Mouse (Mus musculus) hindbrain, postnatal 0 days (tissue): ENCODE results near the gene Evi5l. TPM values are rescaled to one million over a fixed set of nuclear protein-coding genes. Genes with fewer than 3 reads are reported as not detected.

Experiments
- ATAC-seq: fragments of 200-750 bp; cut with Nextera tagmentation; 2 replicates; pipeline ENCODE4 v1.8.0; 2017; ENCODE audit warnings: mild to moderate bottlenecking, moderate TSS enrichment, moderate library complexity
- DNase-seq: peaks from one replicate; pipeline ENCODE4 v3.0.0-alpha.2; 2015; ENCODE audit warnings: low spot score
- H3K27ac ChIP-seq: fragments of 300-500 bp; sonication (generic); 2 replicates; pipeline ENCODE4 v1.5.1; 2014; ENCODE audit warnings: mild to moderate bottlenecking
- H3K27me3 ChIP-seq: fragments of 300-500 bp; sonication (generic); 2 replicates; pipeline ENCODE4 v1.6.1; 2014; ENCODE audit warnings: low read length, mixed read lengths; ENCODE audit not compliant: insufficient read depth
- H3K36me3 ChIP-seq: fragments of 300-500 bp; sonication (generic); 2 replicates; pipeline ENCODE4 v1.6.1; 2014; ENCODE audit warnings: low read length, mixed read lengths; ENCODE audit not compliant: insufficient read depth
- H3K4me1 ChIP-seq: fragments of 300-500 bp; sonication (generic); 2 replicates; pipeline ENCODE4 v1.6.1; 2014; ENCODE audit warnings: antibody characterized with exemption, low read length, mixed read lengths; ENCODE audit not compliant: insufficient read depth
- H3K4me2 ChIP-seq: fragments of 300-500 bp; sonication (generic); 2 replicates; pipeline ENCODE4 v1.6.1; 2014; ENCODE audit warnings: low read depth, mild to moderate bottlenecking, low read length, moderate library complexity, mixed read lengths
- H3K4me3 ChIP-seq: fragments of 300-500 bp; sonication (generic); 2 replicates; pipeline ENCODE4 v1.5.1; 2014; ENCODE audit warnings: low read length
- H3K9ac ChIP-seq: fragments of 300-500 bp; sonication (generic); replicated peaks from 2 replicates; pipeline ENCODE4 v1.6.1; 2014; ENCODE audit warnings: mild to moderate bottlenecking, low read length, moderate library complexity, mixed read lengths
- H3K9me3 ChIP-seq: fragments of 300-500 bp; sonication (generic); 2 replicates; pipeline ENCODE4 v1.6.1; 2016; ENCODE audit warnings: low read length, mixed read lengths
- CTCF ChIP-seq: IDR thresholded peaks from 2 replicates; pipeline ENCODE4 v1.5.1; 2016; ENCODE audit warnings: antibody characterized with exemption, control low read depth, low read depth
- WGBS: fragments of 180-500 bp; shearing (Covaris S2); extraction: QIAGEN DNeasy Blood & Tissue Kit; methylation state at CpG from one replicate; pipeline ENCODE4 v1.1.7; 2014; 5-methylcytosine and 5-hydroxymethylcytosine counted together
- polyA plus RNA-seq: library from polyadenylated mRNA; unstranded; fragments of >200 nt; fragmentation: Nextera tagmentation; extraction: Ambion mirVana; gene quantifications from 2 replicates; pipeline ENCODE4 v1.2.1, GENCODE M21; 2015
- total RNA-seq: library from RNA; depleted of rRNA; stranded (reverse); fragments of >200 nt; gene quantifications from 2 replicates; pipeline ENCODE4 v1.2.3, GENCODE M21; 2014

Gene Evi5l
- total and polyA plus RNA-seq, 2 experiments from 2014 or later, result 98.3 to 229 TPM

DNA sequence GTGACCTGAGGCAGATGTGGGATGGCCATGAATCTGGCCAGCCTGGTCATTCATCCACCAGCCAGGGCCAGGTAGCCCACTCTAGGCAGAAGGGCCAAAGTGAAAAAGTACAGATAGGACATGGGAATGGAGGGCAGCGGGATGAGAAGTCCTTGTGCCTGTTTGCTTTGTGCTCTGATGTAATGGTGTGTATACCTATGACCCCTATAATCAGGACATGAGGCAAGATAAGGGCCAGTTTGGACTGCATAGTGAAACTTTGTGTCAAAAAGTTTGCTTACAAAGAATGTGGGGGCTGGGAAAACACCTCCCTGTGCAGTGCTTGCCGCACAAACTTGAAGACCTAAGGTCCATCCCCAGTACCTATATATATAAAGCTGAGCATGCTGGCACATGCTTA is 19.8 kb downstream of the Evi5l start:
- TF ChIP-seq CTCF, result no peak
- H3K4me1 ChIP-seq, result no peaks in the 10 kb centered on the region
- H3K27ac ChIP-seq, result no peak overlapping the region
- ATAC-seq (no peak), DNase-seq (no peak)
- no peak overlapping the region for H3K9ac ChIP-seq
- H3K4me3 ChIP-seq, result no peak overlapping the region
- H3K36me3 ChIP-seq, result peaks cover 56% of the 10 kb centered on the region
- no peaks in the 10 kb centered on the region for H3K27me3 ChIP-seq
- no peak overlapping the region for H3K4me2 ChIP-seq
- no peaks in the 10 kb centered on the region for H3K9me3 ChIP-seq
- WGBS, result 93% methylated on average over 2 of the region's 2 CpGs

DNA sequence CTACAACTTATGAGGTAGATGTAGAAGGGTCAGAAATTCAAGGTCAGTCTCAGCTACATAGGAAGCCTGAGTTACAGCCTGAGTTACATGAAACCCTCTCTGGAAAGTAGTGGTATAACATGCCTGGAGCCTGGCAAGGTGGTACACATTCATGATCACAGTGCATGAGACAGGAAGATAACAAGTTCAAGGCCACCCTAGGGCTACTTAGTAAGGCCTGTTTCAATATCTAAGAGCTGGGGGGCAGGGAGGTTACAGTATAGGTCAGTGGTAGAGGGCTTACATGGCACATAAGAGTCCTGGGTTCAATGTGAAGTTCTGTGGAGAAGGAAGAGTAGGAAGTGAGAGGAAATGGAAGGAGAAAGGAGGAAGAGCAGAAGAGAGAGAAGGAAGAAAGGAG is 22.2 kb downstream of the Evi5l start:
- H3K27me3 ChIP-seq, result no peaks in the 10 kb centered on the region
- DNase-seq, result no peak
- H3K36me3 ChIP-seq, result peaks cover 65% of the 10 kb centered on the region
- no peaks in the 10 kb centered on the region; the same call in 1 of the 2 replicates for H3K4me1 ChIP-seq
- no peak overlapping the region for H3K9ac ChIP-seq
- no peaks in the 10 kb centered on the region for H3K9me3 ChIP-seq
- no peak for TF ChIP-seq CTCF
- H3K4me2 ChIP-seq, result no peak overlapping the region
- H3K4me3 ChIP-seq, result no peak overlapping the region
- no peak for ATAC-seq
- no peak overlapping the region for H3K27ac ChIP-seq

DNA sequence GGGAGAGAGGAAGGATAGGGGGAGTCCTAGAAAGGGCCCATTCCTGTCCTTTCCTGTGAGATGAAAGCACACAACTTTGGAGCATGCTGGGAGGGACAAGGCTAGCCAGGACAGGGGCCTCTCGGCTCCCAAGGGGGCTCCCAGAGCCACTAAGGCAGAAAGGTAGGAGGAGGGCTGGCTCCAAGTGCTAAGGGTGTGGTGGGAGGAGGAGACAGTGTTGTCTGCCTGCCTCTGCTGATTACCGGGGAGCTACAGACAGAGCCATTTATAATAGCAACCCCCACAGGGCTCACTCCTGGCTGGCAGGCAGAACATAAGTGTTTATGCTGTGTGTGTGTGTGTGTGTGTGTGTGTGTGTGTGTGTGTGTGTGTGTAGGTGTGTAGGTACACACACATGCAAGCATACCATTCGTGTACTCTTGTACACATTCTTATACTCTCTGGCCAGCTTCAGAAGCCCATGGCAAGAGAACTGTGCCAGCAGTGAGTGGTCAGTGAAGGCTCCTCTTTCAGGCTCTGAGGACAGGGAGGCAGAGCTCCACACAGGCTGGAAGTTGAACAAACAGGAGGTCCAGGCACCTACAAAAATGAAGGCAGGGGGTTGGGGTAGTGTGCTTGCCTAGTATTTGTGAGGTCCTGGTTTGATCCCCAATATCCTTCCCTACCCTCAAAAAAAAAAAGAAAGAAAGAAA is 22.8 kb downstream of the Evi5l start:
- Histone ChIP-seq H3K9ac (no peak overlapping the region), H3K36me3 (peaks cover 68% of the 10 kb centered on the region), H3K9me3 (no peaks in the 10 kb centered on the region), H3K27ac (no peak overlapping the region), H3K4me1 (no peaks in the 10 kb centered on the region; the same call in 1 of the 2 replicates), H3K27me3 (no peaks in the 10 kb centered on the region), H3K4me3 (no peak overlapping the region), H3K4me2 (no peak overlapping the region)
- DNase-seq (no peak), ATAC-seq (no peak)
- WGBS, result 27% methylated on average over 3 of the region's 3 CpGs
- TF ChIP-seq CTCF, result no peak

DNA sequence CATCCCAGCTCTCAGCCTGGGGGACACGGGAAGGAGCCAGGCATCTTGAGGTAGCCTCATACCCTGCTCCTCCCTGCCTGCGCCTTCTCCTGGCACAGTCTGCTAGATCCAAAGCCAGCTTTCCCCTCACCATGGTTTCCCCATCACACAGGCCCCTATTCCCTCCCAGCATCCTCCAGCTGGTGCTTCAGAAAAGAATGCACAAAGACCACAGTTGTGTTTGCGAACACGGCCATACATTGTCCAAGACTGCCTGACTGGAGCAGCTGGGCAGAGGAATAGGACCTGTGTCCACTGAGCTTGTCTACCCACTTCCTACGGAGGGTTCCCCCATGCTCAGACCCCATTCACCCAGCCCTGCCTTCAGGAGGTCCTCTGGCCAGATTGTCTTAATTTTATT is 25.9 kb downstream of the Evi5l start:
- WGBS, result 33% methylated on average over 5 of the region's 5 CpGs
- Histone ChIP-seq H3K4me1 (no peaks in the 10 kb centered on the region; the same call in 1 of the 2 replicates), H3K27me3 (no peaks in the 10 kb centered on the region), H3K4me3 (no peak overlapping the region), H3K27ac (peak overlapping the region; percentile 85), H3K36me3 (peaks cover 56% of the 10 kb centered on the region), H3K4me2 (no peak overlapping the region), H3K9ac (no peak overlapping the region; the same call in 1 of the 2 replicates), H3K9me3 (no peaks in the 10 kb centered on the region)
- DNase-seq (peak; percentile 66), ATAC-seq (peak; percentile 74)
- no peak for TF ChIP-seq CTCF

DNA sequence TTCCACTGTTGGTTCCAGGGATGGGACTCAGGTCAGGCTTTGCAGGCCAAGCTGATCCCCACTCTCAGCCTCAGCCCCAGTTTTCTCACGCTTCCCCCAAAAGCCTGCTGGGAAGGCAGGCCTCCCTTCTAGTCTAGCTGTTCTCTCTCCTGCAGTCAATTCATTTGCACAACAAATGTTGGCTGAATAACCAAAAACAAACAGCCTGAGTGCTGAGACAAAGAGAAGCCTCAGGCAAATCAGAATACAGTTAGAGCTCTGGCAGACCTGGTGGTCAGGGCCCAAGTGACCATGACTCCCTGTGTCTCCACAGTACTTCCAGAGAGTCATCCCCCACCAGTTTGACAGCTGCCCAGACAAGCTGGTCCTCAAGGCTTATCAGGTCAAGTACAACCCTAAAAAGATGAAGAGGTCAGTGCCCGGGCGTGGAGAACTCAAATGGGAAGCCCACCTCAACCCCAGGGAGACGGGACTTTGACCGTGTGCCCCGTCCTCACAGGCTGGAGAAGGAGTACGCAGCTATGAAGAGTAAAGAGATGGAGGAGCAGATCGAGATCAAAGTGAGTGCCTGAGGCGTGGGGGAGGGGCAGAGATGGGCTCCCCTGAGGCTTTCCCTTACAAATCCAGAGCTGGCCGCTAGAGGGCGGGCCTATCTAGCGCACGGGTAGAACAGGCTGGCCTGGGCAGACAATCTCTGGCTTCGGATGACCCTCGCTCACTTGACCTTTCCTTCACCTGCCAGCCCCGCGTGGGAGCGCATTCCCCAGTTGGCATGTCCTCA is 26.6 kb downstream of the Evi5l start:
- Histone ChIP-seq H3K27me3 (no peaks in the 10 kb centered on the region), H3K4me2 (no peak overlapping the region), H3K36me3 (peaks cover 53% of the 10 kb centered on the region), H3K4me3 (no peak overlapping the region), H3K27ac (peak overlapping the region; percentile 85), H3K9ac (no peak overlapping the region), H3K4me1 (no peaks in the 10 kb centered on the region; the same call in 1 of the 2 replicates), H3K9me3 (no peaks in the 10 kb centered on the region)
- ATAC-seq (peak; percentile 86), DNase-seq (peak; percentile 89)
- WGBS, result 4% methylated on average over 18 of the region's 18 CpGs
- TF ChIP-seq CTCF, result peak; percentile 93

DNA sequence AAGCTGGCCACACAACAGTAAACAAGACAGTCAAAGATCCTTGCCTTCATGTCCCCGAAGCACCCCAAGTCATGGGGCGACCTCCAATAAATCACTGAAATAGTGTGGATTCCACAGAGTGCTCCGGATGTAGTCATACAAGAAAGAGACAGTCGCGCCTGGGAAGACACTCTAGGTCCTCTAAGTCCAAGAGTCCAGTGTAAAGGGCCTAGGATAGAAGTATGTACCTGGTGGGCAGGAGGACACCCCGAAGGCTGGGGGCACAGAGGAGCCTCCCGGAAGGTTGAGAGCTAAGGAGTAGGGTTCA is 27.2 kb downstream of the Evi5l start:
- Histone ChIP-seq H3K4me1 (no peaks in the 10 kb centered on the region; the same call in 1 of the 2 replicates), H3K27me3 (no peaks in the 10 kb centered on the region), H3K36me3 (peaks cover 48% of the 10 kb centered on the region), H3K27ac (peak overlapping the region; percentile 85), H3K9me3 (no peaks in the 10 kb centered on the region), H3K4me3 (no peak overlapping the region), H3K9ac (no peak overlapping the region), H3K4me2 (no peak overlapping the region)
- TF ChIP-seq CTCF, result no peak
- no peak; the same call in 1 of the 2 replicates for ATAC-seq
- DNase-seq, result no peak
- 46% methylated on average over 7 of the region's 7 CpGs for WGBS

DNA sequence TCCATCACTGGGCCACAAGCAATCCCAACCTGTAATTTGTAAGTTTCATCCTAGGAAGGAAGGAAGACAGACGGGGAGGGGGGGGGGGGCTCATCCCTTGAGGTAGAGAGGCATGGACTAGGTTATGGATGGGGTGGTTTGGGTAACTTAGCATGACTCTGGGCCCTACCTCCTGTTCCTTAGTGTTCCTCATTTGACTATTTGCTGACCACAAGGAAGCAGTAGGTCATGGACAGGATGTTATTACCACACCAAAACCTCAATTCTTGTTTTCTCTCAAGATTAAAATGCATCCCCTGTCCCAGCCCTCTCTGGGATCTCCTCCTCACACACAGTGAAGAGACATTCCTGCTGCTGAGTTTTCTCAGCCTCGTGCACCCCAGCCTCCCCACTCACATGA is 35.0 kb downstream of the Evi5l start:
- H3K27ac ChIP-seq, result no peak overlapping the region
- H3K27me3 ChIP-seq, result no peaks in the 10 kb centered on the region
- no peak overlapping the region for H3K9ac ChIP-seq
- no peak for TF ChIP-seq CTCF
- H3K4me2 ChIP-seq, result no peak overlapping the region
- DNase-seq (no peak), ATAC-seq (no peak)
- H3K4me1 ChIP-seq, result no peaks in the 10 kb centered on the region
- H3K36me3 ChIP-seq, result peaks cover 48% of the 10 kb centered on the region
- WGBS, result 59% methylated on average over 2 of the region's 2 CpGs
- no peaks in the 10 kb centered on the region for H3K9me3 ChIP-seq
- H3K4me3 ChIP-seq, result no peak overlapping the region
